Mouse (Mus musculus): ENCODE data around the gene Zhx3. TPM values are rescaled to one million over a fixed set of nuclear protein-coding genes. Genes with fewer than 3 reads are reported as not detected.

Zhx3 gene
- polyA plus RNA-seq (2014; fragmentation: Nextera tagmentation; extraction: Ambion mirVana), result 6.7 and 6.8 TPM in 2 replicates

DNA sequence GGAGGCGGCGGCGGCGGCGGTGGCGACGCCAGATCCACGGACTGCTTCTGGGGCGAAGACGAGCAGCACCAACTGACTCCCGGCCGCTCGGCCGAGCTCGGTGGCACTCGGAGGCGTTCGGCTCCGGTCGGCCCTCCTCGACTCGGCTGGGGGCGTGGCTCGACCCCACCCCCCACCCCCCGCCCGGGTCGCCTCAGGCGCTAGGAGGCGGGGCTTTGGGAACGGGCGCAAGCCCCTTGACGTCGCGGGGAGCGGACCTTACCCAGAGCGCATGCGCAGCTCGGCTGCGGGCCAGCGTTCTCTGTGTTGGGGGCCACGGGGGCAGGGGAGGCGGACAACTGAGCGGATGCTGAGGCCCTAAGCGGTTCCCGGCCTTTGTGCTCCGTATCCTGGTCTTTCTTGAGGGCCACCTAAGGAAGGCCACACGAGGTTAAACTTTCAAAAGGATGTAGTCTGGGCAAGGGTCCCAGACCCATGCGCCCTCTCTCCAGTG is at the start of gene Zhx3:
Gene Zhx3, minus strand, starts transcription at position 109 of the 493 bp plus-strand sequence.
- Histone ChIP-seq H3K4me2 (ENCODE audit: low read length) (peak within 1 kb of the TSS; percentile 76), H3K36me3 (ENCODE audit: control insufficient read depth, insufficient read depth, low read length) (no peaks in the 10 kb centered on the region), H3K9me3 (ENCODE audit: control insufficient read depth, low read length) (peaks cover 4% of the 10 kb centered on the region), H3K9ac (ENCODE audit: low read length) (peak within 1 kb of the TSS; percentile 99), H3K4me1 (ENCODE audit: control insufficient read depth in 2 of 2, insufficient read depth in 2 of 2, low read length in 2 of 2) (peaks cover 3 to 11% of the 10 kb centered on the region in 2 experiments), H3K4me3 (ENCODE audit: control insufficient read depth in 1 of 2, insufficient read depth in 1 of 2, low read depth in 1 of 2, low read length in 2 of 2) (peak within 1 kb of the TSS; percentile 92 to 97), H3K27me3 (ENCODE audit: control insufficient read depth, insufficient read depth, low read length) (no peaks in the 10 kb centered on the region), H3K27ac (replicated peaks in 1 of 2; ENCODE audit: control insufficient read depth in 1 of 2, insufficient read depth in 1 of 2, low read depth in 2 of 2, low read length in 2 of 2) (peak within 1 kb of the TSS; percentile 93 to 98)
- ATAC-seq (ENCODE audit: insufficient number of reproducible peaks, insufficient read depth, low FRiP score, low read depth), result peak; percentile 96
- WGBS, result under 1% methylated on average over 42 of the region's 48 CpGs

DNA sequence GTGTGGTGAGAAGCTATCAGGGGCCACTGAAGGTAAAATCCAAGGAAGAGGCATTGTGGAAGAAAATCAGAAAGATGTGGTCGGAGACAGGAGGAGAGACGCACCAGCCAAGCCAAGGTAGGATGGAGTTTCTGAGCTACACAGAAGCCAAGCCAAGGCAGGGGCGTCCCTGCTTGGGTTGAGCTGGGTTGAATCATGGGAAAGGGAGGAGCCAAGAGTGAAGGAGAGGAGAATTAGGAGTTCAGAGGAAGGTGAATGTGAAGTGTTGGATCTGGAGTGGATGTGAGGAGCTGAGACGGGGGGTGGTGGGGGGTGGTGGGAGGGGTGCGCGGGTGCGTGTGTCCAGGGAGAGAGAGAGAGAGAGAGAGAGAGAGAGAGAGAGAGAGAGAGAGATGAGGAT is 48.5 kb upstream of the Zhx3 start:
- ATAC-seq (ENCODE audit: insufficient number of reproducible peaks, insufficient read depth, low FRiP score, low read depth), result no peak

DNA sequence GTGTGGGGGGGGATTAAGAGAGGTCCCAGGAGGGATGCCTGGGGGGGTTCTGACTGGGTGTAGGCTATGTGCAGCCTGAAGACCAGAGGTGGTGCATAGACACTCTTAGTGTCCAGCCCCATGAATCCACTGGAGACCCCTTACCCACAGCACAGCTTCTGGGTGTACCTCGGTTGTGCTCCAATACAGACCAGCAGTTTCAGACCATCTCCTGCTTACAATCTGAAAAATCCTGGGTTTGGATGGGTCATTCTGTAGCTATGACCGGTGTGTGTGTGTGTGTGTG is 46.1 kb upstream of the Zhx3 start:
- 81% methylated on average over 2 of the region's 2 CpGs for WGBS
- Histone ChIP-seq H3K9me3 (ENCODE audit: control insufficient read depth, low read length) (no peaks in the 10 kb centered on the region), H3K4me3 (ENCODE audit: control insufficient read depth in 1 of 2, insufficient read depth in 1 of 2, low read depth in 1 of 2, low read length in 2 of 2) (no peak overlapping the region), H3K4me1 (ENCODE audit: control insufficient read depth in 2 of 2, insufficient read depth in 2 of 2, low read length in 2 of 2) (peaks cover 7 to 8% of the 10 kb centered on the region in 2 experiments), H3K27me3 (ENCODE audit: control insufficient read depth, insufficient read depth, low read length) (peaks cover 11% of the 10 kb centered on the region), H3K27ac (replicated peaks in 1 of 2; ENCODE audit: control insufficient read depth in 1 of 2, insufficient read depth in 1 of 2, low read depth in 2 of 2, low read length in 2 of 2) (no peak overlapping the region), H3K4me2 (ENCODE audit: low read length) (no peak overlapping the region), H3K36me3 (ENCODE audit: control insufficient read depth, insufficient read depth, low read length) (no peaks in the 10 kb centered on the region), H3K9ac (ENCODE audit: low read length) (no peak overlapping the region)
- no peak for ATAC-seq (ENCODE audit: insufficient number of reproducible peaks, insufficient read depth, low FRiP score, low read depth)

More for the DNA sequence above, 48.5 kb upstream of the Zhx3 start:
- H3K4me3 ChIP-seq (ENCODE audit: control insufficient read depth in 1 of 2, insufficient read depth in 1 of 2, low read depth in 1 of 2, low read length in 2 of 2), result no peak overlapping the region
- no peak overlapping the region for H3K9ac ChIP-seq (ENCODE audit: low read length)
- no peaks in the 10 kb centered on the region for H3K9me3 ChIP-seq (ENCODE audit: control insufficient read depth, low read length)
- peaks cover 0 to 2% of the 10 kb centered on the region in 2 experiments; a peak in 1 of 4 replicates for H3K4me1 ChIP-seq (ENCODE audit: control insufficient read depth in 2 of 2, insufficient read depth in 2 of 2, low read length in 2 of 2)
- WGBS, result 58% methylated on average over 7 of the region's 7 CpGs
- no peak overlapping the region for H3K4me2 ChIP-seq (ENCODE audit: low read length)
- no peaks in the 10 kb centered on the region for H3K36me3 ChIP-seq (ENCODE audit: control insufficient read depth, insufficient read depth, low read length)
- H3K27ac ChIP-seq (replicated peaks in 1 of 2; ENCODE audit: control insufficient read depth in 1 of 2, insufficient read depth in 1 of 2, low read depth in 2 of 2, low read length in 2 of 2), result no peak overlapping the region
- no peaks in the 10 kb centered on the region; the same call in 1 of the 2 replicates for H3K27me3 ChIP-seq (ENCODE audit: control insufficient read depth, insufficient read depth, low read length)

GRCm38 (mm10) chr2:160918154-160918929 is 45.5 kb upstream of the Zhx3 start:
- Histone ChIP-seq H3K36me3 (ENCODE audit: control insufficient read depth, insufficient read depth, low read length) (no peaks in the 10 kb centered on the region), H3K4me1 (ENCODE audit: control insufficient read depth in 2 of 2, insufficient read depth in 2 of 2, low read length in 2 of 2) (peaks cover 7 to 8% of the 10 kb centered on the region in 2 experiments), H3K4me2 (ENCODE audit: low read length) (no peak overlapping the region), H3K27ac (replicated peaks in 1 of 2; ENCODE audit: control insufficient read depth in 1 of 2, insufficient read depth in 1 of 2, low read depth in 2 of 2, low read length in 2 of 2) (no peak overlapping the region), H3K9ac (ENCODE audit: low read length) (no peak overlapping the region; the same call in 1 of the 2 replicates), H3K4me3 (ENCODE audit: control insufficient read depth in 1 of 2, insufficient read depth in 1 of 2, low read depth in 1 of 2, low read length in 2 of 2) (no peak overlapping the region), H3K9me3 (ENCODE audit: control insufficient read depth, low read length) (no peaks in the 10 kb centered on the region), H3K27me3 (ENCODE audit: control insufficient read depth, insufficient read depth, low read length) (peaks cover 15% of the 10 kb centered on the region)
- WGBS, result 53% methylated on average over 8 of the region's 8 CpGs
- no peak for ATAC-seq (ENCODE audit: insufficient number of reproducible peaks, insufficient read depth, low FRiP score, low read depth)

DNA sequence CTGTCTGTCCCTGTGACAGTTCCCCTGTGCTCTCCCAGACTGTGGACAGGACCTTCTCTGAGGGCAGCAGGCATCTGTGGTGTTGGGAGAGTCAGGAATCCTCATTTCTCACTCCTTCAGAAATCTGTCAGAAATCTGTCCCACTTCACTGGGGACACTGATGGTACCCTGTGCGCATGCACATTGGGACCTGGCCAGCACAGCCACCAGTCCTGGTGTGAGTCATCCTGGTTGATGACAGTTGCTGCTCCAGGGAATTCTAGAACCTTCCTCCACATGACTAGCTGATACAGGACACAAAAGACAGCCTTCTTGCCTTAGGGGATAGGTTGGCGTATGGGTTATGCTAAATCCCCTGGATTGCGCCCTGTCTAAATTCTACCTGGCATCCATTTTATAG is 44.5 kb upstream of the Zhx3 start:
- 71% methylated on average over 3 of the region's 3 CpGs for WGBS
- H3K27ac ChIP-seq (replicated peaks in 1 of 2; ENCODE audit: control insufficient read depth in 1 of 2, insufficient read depth in 1 of 2, low read depth in 2 of 2, low read length in 2 of 2), result no peak overlapping the region
- H3K4me3 ChIP-seq (ENCODE audit: control insufficient read depth in 1 of 2, insufficient read depth in 1 of 2, low read depth in 1 of 2, low read length in 2 of 2), result no peak overlapping the region
- ATAC-seq (ENCODE audit: insufficient number of reproducible peaks, insufficient read depth, low FRiP score, low read depth), result no peak
- H3K36me3 ChIP-seq (ENCODE audit: control insufficient read depth, insufficient read depth, low read length), result no peaks in the 10 kb centered on the region
- H3K27me3 ChIP-seq (ENCODE audit: control insufficient read depth, insufficient read depth, low read length), result peaks cover 25% of the 10 kb centered on the region
- H3K4me2 ChIP-seq (ENCODE audit: low read length), result no peak overlapping the region
- H3K4me1 ChIP-seq (ENCODE audit: control insufficient read depth in 2 of 2, insufficient read depth in 2 of 2, low read length in 2 of 2), result peaks cover 8 to 11% of the 10 kb centered on the region in 2 experiments
- no peaks in the 10 kb centered on the region for H3K9me3 ChIP-seq (ENCODE audit: control insufficient read depth, low read length)
- no peak overlapping the region for H3K9ac ChIP-seq (ENCODE audit: low read length)

DNA sequence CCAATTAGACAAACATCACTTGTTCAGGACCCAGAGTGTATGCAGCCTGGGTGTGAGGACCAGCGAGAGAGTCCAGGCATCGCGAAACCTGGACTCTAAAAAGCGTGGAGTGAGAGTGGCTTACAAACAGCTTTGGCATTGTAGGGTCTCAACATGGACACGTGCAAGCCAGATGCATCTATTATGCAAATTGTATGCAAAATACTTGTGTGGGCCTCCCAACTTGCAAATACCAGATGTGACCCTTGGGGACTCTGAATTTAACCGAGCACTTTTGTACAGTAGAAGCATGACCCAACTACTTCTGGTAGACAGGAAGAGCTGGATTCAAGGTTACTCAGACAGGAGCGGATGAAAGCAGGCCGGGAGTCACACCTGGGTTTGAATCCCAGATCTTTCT is 43.9 kb upstream of the Zhx3 start:
- H3K36me3 ChIP-seq (ENCODE audit: control insufficient read depth, insufficient read depth, low read length), result no peaks in the 10 kb centered on the region
- no peak overlapping the region for H3K27ac ChIP-seq (replicated peaks in 1 of 2; ENCODE audit: control insufficient read depth in 1 of 2, insufficient read depth in 1 of 2, low read depth in 2 of 2, low read length in 2 of 2)
- H3K4me1 ChIP-seq (ENCODE audit: control insufficient read depth in 2 of 2, insufficient read depth in 2 of 2, low read length in 2 of 2), result peaks cover 8 to 15% of the 10 kb centered on the region in 2 experiments
- no peak overlapping the region for H3K9ac ChIP-seq (ENCODE audit: low read length)
- WGBS, result 86% methylated on average over 8 of the region's 8 CpGs
- H3K27me3 ChIP-seq (ENCODE audit: control insufficient read depth, insufficient read depth, low read length), result peaks cover 29% of the 10 kb centered on the region
- no peak overlapping the region for H3K4me3 ChIP-seq (ENCODE audit: control insufficient read depth in 1 of 2, insufficient read depth in 1 of 2, low read depth in 1 of 2, low read length in 2 of 2)
- ATAC-seq (ENCODE audit: insufficient number of reproducible peaks, insufficient read depth, low FRiP score, low read depth), result no peak
- H3K9me3 ChIP-seq (ENCODE audit: control insufficient read depth, low read length), result no peaks in the 10 kb centered on the region
- H3K4me2 ChIP-seq (ENCODE audit: low read length), result no peak overlapping the region

DNA sequence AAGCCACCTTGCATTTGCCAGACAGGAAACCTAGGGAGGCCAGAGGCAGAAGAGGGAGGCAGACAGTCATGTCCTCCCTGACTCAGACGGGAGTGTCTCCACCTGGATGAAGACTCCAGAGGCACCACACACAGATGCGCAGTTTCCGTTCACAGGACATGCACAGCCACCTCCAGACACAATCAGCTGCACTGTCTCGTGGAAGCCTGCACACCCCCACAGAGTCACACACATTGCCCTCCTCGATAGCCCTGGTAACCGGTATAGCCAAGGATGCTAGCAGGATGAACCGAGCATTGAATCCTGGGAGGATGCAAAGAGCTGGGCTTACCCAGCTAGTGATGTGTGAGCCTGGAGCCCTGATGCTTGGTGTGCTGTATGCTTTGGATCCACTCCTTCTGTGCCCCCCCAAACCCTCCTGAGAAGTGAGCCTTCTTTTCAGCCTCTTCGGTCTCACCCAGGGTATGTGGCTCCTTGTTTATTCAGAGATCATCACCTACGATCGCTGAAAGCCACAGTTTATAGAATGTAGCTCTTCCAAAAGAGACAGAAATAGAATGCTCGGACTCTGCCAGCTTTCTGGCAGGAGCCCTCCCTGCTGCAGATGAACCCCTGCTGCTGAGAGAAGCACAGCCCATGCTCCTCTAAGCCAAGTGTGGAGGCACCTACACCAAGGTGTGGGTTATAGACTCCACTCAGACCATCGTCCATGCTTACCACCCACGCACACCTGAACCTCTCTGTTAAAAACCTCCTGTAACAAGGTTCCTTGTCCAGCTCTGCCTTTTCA is 43.2 kb upstream of the Zhx3 start:
- no peak overlapping the region; the same call in 1 of the 2 replicates for H3K4me2 ChIP-seq (ENCODE audit: low read length)
- peaks cover 10 to 20% of the 10 kb centered on the region in 2 experiments for H3K4me1 ChIP-seq (ENCODE audit: control insufficient read depth in 2 of 2, insufficient read depth in 2 of 2, low read length in 2 of 2)
- peaks cover 36% of the 10 kb centered on the region for H3K27me3 ChIP-seq (ENCODE audit: control insufficient read depth, insufficient read depth, low read length)
- H3K27ac ChIP-seq (replicated peaks in 1 of 2; ENCODE audit: control insufficient read depth in 1 of 2, insufficient read depth in 1 of 2, low read depth in 2 of 2, low read length in 2 of 2), result no peak overlapping the region
- ATAC-seq (ENCODE audit: insufficient number of reproducible peaks, insufficient read depth, low FRiP score, low read depth), result no peak
- no peak overlapping the region for H3K4me3 ChIP-seq (ENCODE audit: control insufficient read depth in 1 of 2, insufficient read depth in 1 of 2, low read depth in 1 of 2, low read length in 2 of 2)
- 61% methylated on average over 13 of the region's 13 CpGs for WGBS
- H3K9me3 ChIP-seq (ENCODE audit: control insufficient read depth, low read length), result no peaks in the 10 kb centered on the region
- no peak overlapping the region for H3K9ac ChIP-seq (ENCODE audit: low read length)
- no peaks in the 10 kb centered on the region for H3K36me3 ChIP-seq (ENCODE audit: control insufficient read depth, insufficient read depth, low read length)
